Mouse (Mus musculus) ES-E14 (cell line): ENCODE measurements around the gene Dyrk2. TPM values are rescaled to one million over a fixed set of nuclear protein-coding genes. Genes with fewer than 3 reads are reported as not detected.

Source experiments
- DNase-seq: peaks from one replicate; pipeline ENCODE4 v3.0.0-alpha.2; 2013; ENCODE audit warnings: low read depth, low spot score
- H3K27ac ChIP-seq: 2 replicates; pipeline ENCODE4 v1.5.1; 2012; ENCODE audit warnings: low read depth, mild to moderate bottlenecking, low read length, moderate library complexity, mixed read lengths; ENCODE audit not compliant: poor library complexity, insufficient read depth, severe bottlenecking
- H3K36me3 ChIP-seq: 2 replicates; pipeline ENCODE4 v1.6.1; 2012; ENCODE audit warnings: mild to moderate bottlenecking, low read length, moderate library complexity, mixed read lengths; ENCODE audit not compliant: control insufficient read depth, poor library complexity, insufficient read depth, severe bottlenecking
- H3K4me1 ChIP-seq, 2 experiments: fragments of 150-350 bp in 1 of 2; sonication (generic) in 1 of 2; 2 replicates each; pipeline ENCODE4 v1.6.1; 2012; ENCODE audit warnings: low read length in 2 of 2, mild to moderate bottlenecking in 1 of 2, mixed read lengths in 1 of 2; ENCODE audit not compliant: control insufficient read depth in 2 of 2, insufficient read depth in 2 of 2, poor library complexity in 1 of 2
- H3K4me3 ChIP-seq, 2 experiments: fragments of 150-350 bp in 1 of 2; sonication (generic) in 1 of 2; 2 replicates each; pipeline ENCODE4 v1.5.1; 2012; ENCODE audit warnings: low read length in 2 of 2, low read depth in 1 of 2, mild to moderate bottlenecking in 1 of 2, mixed read lengths in 1 of 2; ENCODE audit not compliant: insufficient read depth in 1 of 2, poor library complexity in 1 of 2, severe bottlenecking in 1 of 2
- H3K9ac ChIP-seq: 2 replicates; pipeline ENCODE4 v1.6.1; 2012; ENCODE audit warnings: low read depth, mild to moderate bottlenecking, low read length, mixed read lengths; ENCODE audit not compliant: poor library complexity, insufficient read depth, severe bottlenecking
- H3K9me3 ChIP-seq: fragments of 150-350 bp; sonication (generic); 2 replicates; pipeline ENCODE4 v1.6.1; 2012; ENCODE audit warnings: low read depth, mild to moderate bottlenecking, low read length; ENCODE audit not compliant: control insufficient read depth, insufficient read depth
- MAFK ChIP-seq: IDR thresholded peaks from 2 replicates; pipeline ENCODE4 v1.6.1; 2014; ENCODE audit warnings: mild to moderate bottlenecking, low read depth, low read length, inconsistent platforms; ENCODE audit not compliant: insufficient read depth
- in situ Hi-C, 2 experiments: fragments of 600-800 bp; cut with MboI; formaldehyde crosslinking; loops; one replicate each; pipeline ENCODE4 v1.15.1; 2025; ENCODE audit warnings: low sequenced_read_pairs in 2 of 2, inconsistent platforms in 1 of 2; ENCODE audit not compliant: unreplicated experiment in 2 of 2
- total RNA-seq: library from RNA; depleted of rRNA; stranded (reverse); fragments of 300-350 nt; gene quantifications from 2 replicates; pipeline ENCODE4 v1.2.3, GENCODE M21; 2012

Gene Dyrk2
- total RNA-seq, 1 experiment: 12.1 TPM

DNA sequence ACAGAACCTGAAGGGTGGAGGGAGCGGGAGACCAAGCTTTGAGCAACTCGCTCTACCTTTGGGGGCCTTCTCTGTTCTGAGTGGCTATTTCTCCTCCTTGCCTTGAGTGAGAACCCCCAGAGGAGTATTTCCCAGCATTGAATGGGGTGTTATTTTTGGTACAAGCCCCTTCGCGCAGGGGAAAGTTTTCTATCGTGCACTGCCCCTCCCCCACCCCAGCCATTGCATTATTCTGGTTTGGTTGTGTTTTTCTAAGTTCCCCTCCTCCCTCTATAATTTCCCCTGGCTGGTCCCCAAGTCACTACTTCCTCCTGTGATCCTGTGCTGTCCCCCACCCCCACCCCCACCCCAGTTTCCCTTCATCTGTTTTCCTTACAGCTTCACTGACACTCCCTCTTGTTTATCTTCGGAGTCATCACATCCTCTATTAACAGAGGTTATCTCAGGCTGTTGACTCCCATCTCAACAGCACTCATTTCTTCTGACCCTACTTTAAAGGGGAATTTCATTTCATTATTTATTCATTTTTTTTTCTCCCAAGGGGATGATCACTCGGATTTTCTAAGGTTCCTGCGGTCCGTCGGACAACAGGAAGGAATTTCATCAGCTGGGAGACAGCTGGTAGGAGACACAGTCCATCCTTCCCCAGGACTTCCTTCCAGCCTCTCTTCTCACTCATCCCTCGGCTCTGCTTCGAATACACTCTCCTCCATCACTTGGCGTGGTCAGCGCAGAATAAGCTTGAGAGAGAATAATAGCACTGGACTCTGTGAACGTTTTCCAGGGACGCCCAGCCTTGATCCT, 58.9 kb downstream of the Dyrk2 start:
- H3K9ac ChIP-seq: no peak overlapping the region
- no peak for TF ChIP-seq MAFK
- H3K36me3 ChIP-seq: no peaks in the 10 kb centered on the region
- in situ Hi-C loops: no loop called here
- H3K9me3 ChIP-seq: no peaks in the 10 kb centered on the region
- H3K27ac ChIP-seq: no peak overlapping the region
- no peak for DNase-seq
- H3K4me3 ChIP-seq: no peak overlapping the region
- H3K4me1 ChIP-seq: no peaks in the 10 kb centered on the region
